Mouse (Mus musculus) hindbrain, postnatal 0 days (tissue): ENCODE data around the gene Ccdc134. TPM values are rescaled to one million over a fixed set of nuclear protein-coding genes. Genes with fewer than 3 reads are reported as not detected.

Source experiments
- ATAC-seq: fragments of 200-750 bp; cut with Nextera tagmentation; 2 replicates; pipeline ENCODE4 v1.8.0; 2017; ENCODE audit warnings: mild to moderate bottlenecking, moderate TSS enrichment, moderate library complexity
- DNase-seq: peaks from one replicate; pipeline ENCODE4 v3.0.0-alpha.2; 2015; ENCODE audit warnings: low spot score
- H3K27ac ChIP-seq: fragments of 300-500 bp; sonication (generic); 2 replicates; pipeline ENCODE4 v1.5.1; 2014; ENCODE audit warnings: mild to moderate bottlenecking
- H3K27me3 ChIP-seq: fragments of 300-500 bp; sonication (generic); 2 replicates; pipeline ENCODE4 v1.6.1; 2014; ENCODE audit warnings: low read length, mixed read lengths; ENCODE audit not compliant: insufficient read depth
- H3K36me3 ChIP-seq: fragments of 300-500 bp; sonication (generic); 2 replicates; pipeline ENCODE4 v1.6.1; 2014; ENCODE audit warnings: low read length, mixed read lengths; ENCODE audit not compliant: insufficient read depth
- H3K4me1 ChIP-seq: fragments of 300-500 bp; sonication (generic); 2 replicates; pipeline ENCODE4 v1.6.1; 2014; ENCODE audit warnings: antibody characterized with exemption, low read length, mixed read lengths; ENCODE audit not compliant: insufficient read depth
- H3K4me2 ChIP-seq: fragments of 300-500 bp; sonication (generic); 2 replicates; pipeline ENCODE4 v1.6.1; 2014; ENCODE audit warnings: low read depth, mild to moderate bottlenecking, low read length, moderate library complexity, mixed read lengths
- H3K4me3 ChIP-seq: fragments of 300-500 bp; sonication (generic); 2 replicates; pipeline ENCODE4 v1.5.1; 2014; ENCODE audit warnings: low read length
- H3K9ac ChIP-seq: fragments of 300-500 bp; sonication (generic); replicated peaks from 2 replicates; pipeline ENCODE4 v1.6.1; 2014; ENCODE audit warnings: mild to moderate bottlenecking, low read length, moderate library complexity, mixed read lengths
- H3K9me3 ChIP-seq: fragments of 300-500 bp; sonication (generic); 2 replicates; pipeline ENCODE4 v1.6.1; 2016; ENCODE audit warnings: low read length, mixed read lengths
- CTCF ChIP-seq: IDR thresholded peaks from 2 replicates; pipeline ENCODE4 v1.5.1; 2016; ENCODE audit warnings: antibody characterized with exemption, control low read depth, low read depth
- WGBS: fragments of 180-500 bp; shearing (Covaris S2); extraction: QIAGEN DNeasy Blood & Tissue Kit; methylation state at CpG from one replicate; pipeline ENCODE4 v1.1.7; 2014; 5-methylcytosine and 5-hydroxymethylcytosine counted together
- polyA plus RNA-seq: library from polyadenylated mRNA; unstranded; fragments of >200 nt; fragmentation: Nextera tagmentation; extraction: Ambion mirVana; gene quantifications from 2 replicates; pipeline ENCODE4 v1.2.1, GENCODE M21; 2015
- total RNA-seq: library from RNA; depleted of rRNA; stranded (reverse); fragments of >200 nt; gene quantifications from 2 replicates; pipeline ENCODE4 v1.2.3, GENCODE M21; 2014

Gene Ccdc134
- total and polyA plus RNA-seq, 2 experiments from 2014 or later, result 6.4 to 15.5 TPM

DNA sequence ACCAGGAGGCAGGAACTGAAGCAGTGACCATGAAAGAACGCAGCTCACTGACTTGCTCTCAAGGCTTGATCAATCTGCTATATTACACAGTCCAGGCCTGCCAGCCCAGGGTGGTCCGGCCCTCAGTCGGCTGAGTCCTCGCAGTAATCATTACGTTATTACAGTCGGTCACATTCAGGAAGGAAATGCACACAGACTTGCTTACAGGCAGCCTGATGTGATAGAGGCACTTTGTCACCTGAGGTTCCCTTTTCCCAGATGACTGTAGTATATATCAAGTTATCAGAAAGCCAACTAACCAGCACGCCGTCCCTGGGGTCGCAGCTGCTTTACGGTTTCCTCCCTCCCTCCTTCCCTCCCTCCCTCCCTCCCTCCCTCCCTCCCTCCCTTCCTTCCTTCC, 29.2 kb downstream of the Ccdc134 start:
- DNase-seq (no peak), ATAC-seq (no peak)
- Histone ChIP-seq H3K9ac (no peak overlapping the region), H3K27ac (no peak overlapping the region), H3K4me3 (no peak overlapping the region), H3K27me3 (no peaks in the 10 kb centered on the region), H3K9me3 (no peaks in the 10 kb centered on the region), H3K4me2 (no peak overlapping the region), H3K4me1 (peaks cover 9% of the 10 kb centered on the region; the same call in 1 of the 2 replicates), H3K36me3 (no peaks in the 10 kb centered on the region)
- TF ChIP-seq CTCF, result no peak
- 77% methylated on average over 10 of the region's 10 CpGs for WGBS

DNA sequence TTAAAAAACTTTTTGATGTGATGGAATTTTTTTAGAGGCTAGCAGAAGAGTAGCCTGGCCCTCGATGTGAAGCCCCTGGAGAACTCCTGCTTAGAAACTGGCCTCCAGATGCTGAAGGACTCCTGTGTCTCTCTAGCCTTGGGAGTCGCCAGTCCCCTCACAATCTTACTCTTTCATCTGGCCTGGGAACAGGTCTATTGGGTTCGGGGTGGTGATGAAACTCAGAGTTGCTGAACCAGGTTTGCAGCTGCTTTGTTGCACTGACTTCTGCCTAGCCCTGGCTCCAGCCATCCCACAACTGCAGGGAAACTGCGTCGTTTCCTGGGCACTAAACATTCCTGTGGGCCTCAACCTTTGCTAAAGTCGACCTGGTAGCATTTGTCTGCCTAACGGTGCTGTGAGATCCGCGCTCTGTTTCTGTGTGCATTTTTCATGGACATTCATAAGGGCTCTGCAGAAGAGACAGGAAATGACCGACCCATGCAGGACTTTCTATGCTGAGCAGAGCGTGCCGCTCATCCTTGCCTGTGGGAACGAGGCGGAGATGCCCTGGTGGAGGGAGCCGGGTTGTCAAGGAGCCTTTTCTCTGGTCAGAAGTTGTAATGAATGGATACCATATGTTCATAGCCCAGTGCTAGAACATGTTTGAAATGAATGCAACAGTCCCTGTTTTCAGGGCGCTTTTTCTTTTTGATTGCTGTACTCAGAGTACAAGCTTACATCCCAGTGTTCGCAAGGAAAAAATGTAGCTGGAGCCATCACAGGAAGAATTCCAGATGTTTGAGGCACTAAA, 30.7 kb downstream of the Ccdc134 start:
- Histone ChIP-seq H3K4me1 (peaks cover 4% of the 10 kb centered on the region; the same call in 1 of the 2 replicates), H3K9ac (no peak overlapping the region), H3K4me2 (no peak overlapping the region), H3K4me3 (no peak overlapping the region), H3K9me3 (no peaks in the 10 kb centered on the region), H3K36me3 (no peaks in the 10 kb centered on the region), H3K27me3 (no peaks in the 10 kb centered on the region), H3K27ac (no peak overlapping the region)
- 0 out of 2 replicates have a peak, but pooled peaks have one; percentile 6 for TF ChIP-seq CTCF
- no peak for DNase-seq
- ATAC-seq, result no peak
- 63% methylated on average over 17 of the region's 17 CpGs for WGBS

DNA sequence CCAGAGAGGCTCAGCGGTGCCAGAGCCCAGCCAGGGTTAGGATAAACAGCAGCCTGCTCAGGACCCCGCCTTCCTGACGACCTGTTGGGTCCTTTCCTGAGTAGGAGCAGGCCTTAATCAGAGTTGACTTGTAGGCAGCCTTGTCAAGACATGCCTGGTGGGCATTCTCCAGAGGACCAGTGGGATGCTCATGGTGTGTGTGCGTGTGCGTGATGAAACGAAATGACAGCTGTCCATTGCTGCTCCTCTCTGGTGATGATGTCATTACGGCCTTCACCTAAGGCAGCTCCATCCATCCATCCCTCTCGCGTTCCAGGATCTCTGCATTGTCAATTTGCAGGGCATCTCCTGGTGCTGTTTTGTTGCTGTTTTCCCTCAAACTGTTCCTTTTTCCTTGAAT, 31.7 kb downstream of the Ccdc134 start:
- no peak for TF ChIP-seq CTCF
- H3K4me1 ChIP-seq, result peaks cover 4% of the 10 kb centered on the region; the same call in 1 of the 2 replicates
- H3K4me3 ChIP-seq, result no peak overlapping the region
- H3K27me3 ChIP-seq, result no peaks in the 10 kb centered on the region
- H3K9me3 ChIP-seq, result no peaks in the 10 kb centered on the region
- no peak overlapping the region for H3K9ac ChIP-seq
- no peaks in the 10 kb centered on the region for H3K36me3 ChIP-seq
- 79% methylated on average over 9 of the region's 9 CpGs for WGBS
- H3K4me2 ChIP-seq, result no peak overlapping the region
- no peak for DNase-seq
- no peak overlapping the region for H3K27ac ChIP-seq
- ATAC-seq, result no peak

DNA sequence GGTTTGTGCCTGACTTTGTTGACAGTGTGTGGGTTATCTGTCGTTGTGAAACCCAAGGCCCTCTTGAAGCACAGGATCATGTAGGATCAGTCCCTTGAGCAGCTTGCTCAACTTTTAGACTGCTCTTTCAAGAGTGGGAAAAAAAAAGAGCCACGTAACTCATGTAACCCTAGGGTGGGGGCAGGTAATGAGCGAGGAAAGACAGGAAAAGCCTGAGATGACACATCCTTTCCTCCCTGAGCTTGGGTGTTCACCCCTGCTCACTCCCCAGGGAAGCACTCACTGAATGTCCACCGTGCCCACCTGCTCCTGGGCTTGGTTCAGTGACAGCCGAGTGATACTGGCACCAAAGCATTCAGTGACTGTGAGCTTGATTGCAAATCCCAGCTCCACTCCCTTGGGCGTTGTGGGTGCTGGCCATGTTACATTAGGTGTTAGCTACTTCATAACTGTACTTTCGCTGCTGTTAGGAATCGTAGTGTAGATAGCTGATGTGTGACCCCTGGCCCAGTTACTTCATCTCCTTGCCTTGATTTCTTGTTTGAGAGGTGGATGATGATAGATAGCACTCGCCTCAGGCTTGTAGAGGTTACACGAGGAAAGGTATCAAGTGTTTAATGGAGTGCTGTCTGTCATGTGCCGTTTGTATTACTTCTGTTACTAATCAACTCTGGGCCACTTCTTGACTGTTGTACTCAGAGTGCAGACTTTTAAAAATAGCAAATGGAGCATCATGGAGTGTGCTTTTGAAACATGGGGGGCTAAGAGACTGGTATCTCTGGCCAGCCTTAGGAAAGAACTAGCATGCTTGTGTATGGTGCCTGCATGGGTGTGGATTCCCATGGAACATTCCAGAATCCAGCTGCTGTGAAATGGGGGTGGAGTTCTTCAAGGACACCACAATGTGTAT, 33.3 kb downstream of the Ccdc134 start:
- H3K4me3 ChIP-seq, result no peak overlapping the region
- H3K4me1 ChIP-seq, result peaks cover 8% of the 10 kb centered on the region; the same call in 1 of the 2 replicates
- 77% methylated on average over 11 of the region's 11 CpGs for WGBS
- no peak for ATAC-seq
- no peaks in the 10 kb centered on the region for H3K9me3 ChIP-seq
- no peak for DNase-seq
- H3K9ac ChIP-seq, result no peak overlapping the region
- H3K27ac ChIP-seq, result peak overlapping the region; percentile 11; the same call in 1 of the 2 replicates
- H3K27me3 ChIP-seq, result no peaks in the 10 kb centered on the region
- no peak for TF ChIP-seq CTCF
- H3K36me3 ChIP-seq, result no peaks in the 10 kb centered on the region
- no peak overlapping the region for H3K4me2 ChIP-seq

DNA sequence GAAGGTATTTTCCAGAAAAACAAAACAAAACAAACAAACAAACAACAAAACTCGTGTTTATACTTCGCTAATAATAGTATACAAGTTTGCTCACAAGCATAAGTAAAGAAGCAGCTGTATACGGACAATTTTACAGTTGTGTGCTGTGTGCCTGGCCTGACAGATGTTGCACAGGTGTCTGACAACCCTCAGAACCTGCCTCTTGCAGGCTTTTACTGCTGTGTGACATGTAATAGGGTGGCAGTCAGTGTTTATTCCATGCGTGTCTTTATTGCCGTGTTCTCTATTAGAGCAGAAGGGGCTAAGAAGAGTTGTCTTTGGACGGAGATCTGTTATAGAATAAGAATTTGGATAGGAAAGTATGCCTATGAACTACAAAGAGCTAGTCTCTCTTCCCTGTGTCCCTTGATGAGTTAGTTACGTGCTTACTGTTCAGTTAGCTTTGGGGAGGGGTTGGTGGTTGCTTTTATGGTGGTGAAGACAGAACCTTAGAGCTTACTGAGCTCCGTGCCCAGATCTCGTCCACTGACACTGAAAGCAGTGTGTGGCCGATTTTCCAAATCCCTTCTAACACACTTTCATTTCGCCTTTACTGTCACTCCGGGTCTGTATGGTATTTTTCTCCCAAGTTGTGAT, 34.4 kb downstream of the Ccdc134 start:
- H3K36me3 ChIP-seq, result no peaks in the 10 kb centered on the region
- peaks cover 15% of the 10 kb centered on the region; the same call in 1 of the 2 replicates for H3K4me1 ChIP-seq
- H3K27me3 ChIP-seq, result no peaks in the 10 kb centered on the region
- 88% methylated on average over 12 of the region's 12 CpGs for WGBS
- DNase-seq, result no peak
- ATAC-seq, result no peak
- H3K9ac ChIP-seq, result no peak overlapping the region
- no peak overlapping the region for H3K4me2 ChIP-seq
- TF ChIP-seq CTCF, result no peak
- H3K9me3 ChIP-seq, result no peaks in the 10 kb centered on the region
- H3K27ac ChIP-seq, result no peak overlapping the region
- H3K4me3 ChIP-seq, result no peak overlapping the region

DNA sequence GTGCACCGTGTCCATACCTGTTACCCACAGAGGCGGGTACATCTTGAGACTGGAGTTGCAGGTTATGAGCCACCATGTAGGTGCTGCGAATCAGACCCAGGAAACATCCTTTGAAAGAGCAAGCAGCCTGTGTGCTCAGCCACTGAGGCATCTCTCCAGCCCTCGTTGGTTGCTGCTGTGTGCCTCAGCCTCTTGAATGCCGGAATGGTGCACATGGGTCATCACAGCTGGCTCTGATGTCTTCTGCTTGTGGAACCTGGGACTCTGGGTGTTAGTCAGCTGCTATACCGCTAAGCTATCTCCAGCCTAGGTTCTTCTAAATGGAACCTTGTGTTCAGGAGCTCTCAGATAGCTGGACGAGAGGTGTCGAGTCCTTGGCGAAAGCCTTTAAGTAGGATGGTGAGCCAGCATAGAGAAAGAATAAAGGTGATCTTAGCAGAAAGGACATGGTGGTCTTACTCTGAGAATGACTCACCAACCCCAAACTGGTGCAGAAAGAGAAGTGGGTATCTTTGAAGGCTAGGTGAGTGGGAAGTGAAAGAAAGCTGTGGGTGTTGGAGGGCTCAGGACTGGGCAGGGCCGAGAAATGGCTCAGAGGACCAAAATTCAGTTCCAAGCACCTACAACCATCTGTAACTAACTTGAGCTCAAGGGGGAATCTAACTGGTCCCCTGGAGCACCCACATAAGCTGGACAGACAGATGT, 35.8 kb downstream of the Ccdc134 start:
- DNase-seq (no peak), ATAC-seq (no peak)
- no peak for TF ChIP-seq CTCF
- Histone ChIP-seq H3K4me3 (no peak overlapping the region), H3K4me1 (peaks cover 15% of the 10 kb centered on the region; the same call in 1 of the 2 replicates), H3K27ac (no peak overlapping the region), H3K9me3 (no peaks in the 10 kb centered on the region), H3K27me3 (no peaks in the 10 kb centered on the region), H3K36me3 (no peaks in the 10 kb centered on the region), H3K4me2 (no peak overlapping the region), H3K9ac (no peak overlapping the region)
- WGBS, result 80% methylated on average over 10 of the region's 10 CpGs
